Mouse (Mus musculus) layer of hippocampus, postnatal 25 days (tissue): Measurements from ENCODE around the gene Gse1. TPM values are rescaled to one million over a fixed set of nuclear protein-coding genes. Genes with fewer than 3 reads are reported as not detected.

Experiments
- DNase-seq, 2 experiments: peaks; one replicate each; pipeline ENCODE4 v3.0.0; 2022; ENCODE audit warnings: mixed read lengths in 2 of 2, low spot score in 1 of 2; ENCODE audit errors: extremely low spot score in 1 of 2
- total RNA-seq, 2 experiments: library from RNA; stranded (reverse); gene quantifications; 2 replicates each; pipeline ENCODE4 v1.2.3; 2021

The Gse1 gene
- total RNA-seq, 2 experiments from 2014 or later, result 121 to 145 TPM

DNA sequence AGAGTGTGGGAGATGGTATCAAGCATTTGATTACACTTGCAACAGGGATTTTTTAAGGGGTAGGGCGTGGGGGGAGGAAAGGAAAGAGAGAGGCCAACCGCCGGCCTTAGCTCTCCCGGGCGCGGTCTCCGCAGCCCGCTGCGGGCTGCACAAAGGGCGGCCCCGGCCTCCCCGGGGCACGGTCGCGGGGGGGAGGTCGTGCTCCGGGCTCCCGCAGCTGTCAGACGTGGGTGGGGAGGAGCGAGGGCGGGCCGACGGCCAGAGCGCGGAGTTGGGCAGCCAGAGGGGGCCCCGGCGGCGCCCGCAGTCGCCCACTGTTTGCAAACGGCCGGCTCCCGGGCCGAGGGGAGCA is 259.1 kb downstream of the Gse1 start:
- no peak for DNase-seq

DNA sequence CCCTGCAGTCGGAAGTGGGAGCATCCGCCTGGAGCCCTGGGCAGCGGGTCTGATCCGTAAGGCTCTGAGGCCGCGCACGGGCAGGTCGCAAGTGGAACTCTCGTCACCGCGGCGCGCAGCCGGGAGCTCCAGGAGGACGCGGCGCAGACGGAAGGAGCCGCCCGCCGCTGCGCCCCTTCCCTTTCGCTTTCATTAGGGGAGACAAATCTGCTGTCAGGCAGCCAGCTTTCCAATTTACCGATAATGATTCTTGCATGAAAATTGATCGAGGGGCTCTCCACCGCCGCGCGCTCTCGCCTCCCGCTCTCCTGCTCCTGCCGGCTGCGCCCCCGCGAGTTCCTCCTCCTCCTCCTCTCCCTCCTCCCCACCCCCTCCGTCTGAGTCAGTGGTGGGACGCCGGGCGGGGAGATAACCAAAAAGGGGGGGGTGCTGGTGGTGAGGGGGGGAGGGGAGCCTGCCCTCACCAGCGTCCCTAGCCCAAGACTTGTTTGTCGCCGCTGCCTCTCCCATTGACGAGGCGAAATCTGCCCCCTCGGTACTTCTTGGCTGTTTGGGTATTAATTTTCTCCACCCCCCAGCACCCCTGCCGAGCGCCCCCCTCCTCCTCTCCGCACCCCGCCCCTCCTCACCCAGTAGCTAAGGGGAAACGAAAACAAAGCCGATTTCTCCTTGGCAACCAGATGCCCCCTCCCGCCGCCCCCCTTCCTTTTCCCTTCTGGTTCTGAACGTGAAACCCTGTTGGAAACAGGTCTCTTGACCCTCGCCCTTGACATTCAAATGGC is 259.7 kb downstream of the Gse1 start:
- DNase-seq, result peak; percentile 58 to 73

DNA sequence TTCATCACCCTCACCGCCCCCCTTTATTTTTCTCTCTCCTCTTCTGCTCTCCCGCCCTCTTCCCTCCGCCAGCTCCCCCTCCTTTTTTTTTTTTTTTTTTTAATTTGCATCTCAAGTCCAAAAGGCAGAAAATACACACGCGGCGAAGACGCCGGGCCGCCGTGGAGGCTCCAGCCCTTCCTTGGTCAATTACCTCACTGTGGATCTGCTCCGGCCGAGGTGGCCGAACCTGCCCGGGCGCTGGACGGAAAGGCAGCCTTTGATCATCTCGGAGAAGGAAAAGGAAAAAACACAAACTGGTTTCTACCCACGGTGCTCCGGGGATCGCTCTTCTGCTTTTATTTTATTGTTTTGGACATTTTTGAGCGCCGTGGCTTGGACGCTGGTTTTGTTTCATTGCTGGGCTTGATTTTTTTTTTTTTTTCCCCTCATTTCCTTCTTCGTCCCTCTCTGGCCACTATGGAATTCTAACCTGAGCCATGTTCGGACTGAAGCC is 260.4 kb downstream of the Gse1 start:
- no peak for DNase-seq

DNA sequence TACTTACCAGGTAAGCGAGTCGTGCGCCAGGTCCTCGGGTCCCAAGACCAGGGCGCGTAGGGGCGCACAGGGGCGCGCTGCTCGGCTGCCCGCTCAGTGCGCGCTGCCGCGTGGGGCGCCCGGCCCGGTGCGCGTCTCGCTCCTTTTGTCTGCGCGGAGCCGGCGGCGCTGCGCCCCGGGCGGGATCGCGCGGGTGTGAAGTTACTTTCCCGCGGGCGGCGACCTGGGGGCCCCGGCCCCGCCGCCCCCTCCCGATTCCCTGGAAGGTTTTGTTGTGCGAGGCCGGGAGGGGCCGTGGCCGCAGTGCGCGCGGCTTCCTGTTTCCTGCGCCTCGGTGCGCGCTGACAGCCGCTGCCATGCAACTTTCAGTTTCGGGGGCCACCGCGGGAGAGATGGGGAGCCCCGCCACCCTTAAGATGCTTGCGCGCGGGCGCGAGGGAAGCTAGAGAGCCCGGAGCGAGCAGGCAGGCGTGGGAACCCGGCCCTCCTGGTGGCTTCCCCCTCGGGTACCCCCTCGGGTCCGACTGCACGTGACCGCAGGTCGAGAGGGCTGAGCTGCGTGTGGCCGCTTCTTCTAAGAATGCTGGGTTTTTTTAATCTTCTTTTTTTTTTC is 261.0 kb downstream of the Gse1 start:
- DNase-seq, result peak in 1 of 2 experiments; percentile 51

DNA sequence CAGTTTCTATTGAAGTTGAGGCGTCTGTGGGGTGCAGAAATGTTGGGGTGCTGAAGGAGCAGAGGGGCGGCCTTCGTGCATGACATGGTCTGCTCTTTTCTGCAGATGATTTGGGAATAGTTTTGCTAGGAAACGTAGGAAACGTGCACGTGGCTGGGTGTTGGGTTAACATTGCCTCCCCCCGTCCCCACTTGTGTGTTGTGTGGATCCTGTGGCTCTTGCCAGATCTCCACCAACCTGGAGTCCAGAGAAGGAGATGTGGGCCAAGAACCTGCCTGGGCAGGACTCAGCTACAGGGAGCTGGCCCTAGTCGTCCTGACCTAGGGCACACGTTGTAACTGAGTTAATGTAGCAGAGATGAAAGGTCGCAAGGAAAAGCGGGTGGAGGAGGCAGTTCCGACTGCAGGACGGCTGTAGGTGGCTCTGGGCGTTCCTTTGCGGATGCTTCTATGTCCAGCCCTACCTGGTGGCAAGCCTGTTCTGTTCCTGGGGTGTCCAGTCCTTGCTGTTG is 261.6 kb downstream of the Gse1 start:
- no peak for DNase-seq

DNA sequence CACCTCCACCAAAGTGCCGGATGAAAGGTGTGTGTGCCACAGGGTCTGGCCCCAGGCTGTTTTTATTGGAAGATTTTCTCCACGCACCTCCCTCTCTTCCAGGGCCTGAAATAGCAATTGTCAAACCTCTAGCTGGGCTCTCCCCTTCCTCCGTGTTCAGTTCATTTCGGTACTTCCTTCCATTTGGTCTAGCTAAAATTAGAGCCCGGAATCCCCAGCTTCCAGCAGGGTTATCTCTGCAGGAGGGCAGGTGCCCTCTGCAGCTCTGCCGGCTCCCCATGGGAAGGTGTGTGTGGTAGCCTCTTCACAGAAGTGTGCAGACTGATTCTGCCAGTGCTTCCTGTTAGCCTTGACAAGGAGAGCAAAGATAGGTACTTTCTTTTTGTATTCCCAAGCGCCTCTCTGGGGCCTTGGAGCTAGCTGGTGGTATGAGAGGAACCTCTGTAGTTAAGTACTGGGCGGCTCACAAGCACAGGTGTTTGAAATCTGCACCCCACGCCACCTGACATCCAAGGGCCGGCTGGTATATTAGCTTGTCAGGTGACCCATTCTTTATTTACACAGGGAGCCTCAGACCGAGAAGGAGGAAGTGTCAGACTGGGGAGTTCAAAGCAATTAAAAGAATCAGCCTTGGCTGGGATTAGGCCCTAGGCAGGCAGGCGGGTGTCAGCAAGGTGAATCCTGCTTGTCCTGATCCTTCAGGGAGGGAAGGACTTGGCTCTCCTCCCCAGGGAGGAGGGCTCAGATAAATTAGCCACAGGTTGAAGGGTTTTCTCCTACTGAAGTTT is 262.3 kb downstream of the Gse1 start:
- no peak for DNase-seq

DNA sequence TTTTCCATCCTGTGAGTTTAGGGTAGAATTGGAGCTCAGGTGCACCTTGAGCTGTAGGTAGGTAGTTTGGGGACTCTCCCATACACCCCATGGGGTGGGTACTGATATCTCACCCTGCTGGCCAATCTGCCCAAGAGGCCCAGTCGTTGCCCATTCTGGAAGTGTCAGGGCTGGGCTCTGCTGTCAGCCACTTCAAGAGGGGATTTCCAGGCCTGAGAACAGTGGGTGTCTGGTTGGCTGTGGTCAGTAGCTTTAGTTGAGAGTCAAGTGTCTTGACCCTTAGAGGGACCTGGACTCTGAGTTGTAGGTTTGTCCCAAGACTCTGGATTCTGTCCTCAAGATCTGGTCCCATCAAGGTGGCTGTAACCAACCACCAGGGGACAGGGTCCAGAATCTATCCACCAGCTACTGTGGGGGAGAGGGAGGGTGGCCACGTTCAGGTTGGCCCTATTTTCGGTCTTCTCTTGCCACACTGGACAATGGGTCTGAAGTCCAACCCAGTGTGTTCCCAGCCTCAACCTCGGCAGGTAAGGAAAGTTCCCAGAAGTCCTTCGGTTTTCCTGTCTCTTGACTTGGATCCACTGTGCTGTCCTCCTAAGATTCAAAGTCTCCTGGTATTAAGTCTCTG is 263.0 kb downstream of the Gse1 start:
- no peak for DNase-seq

DNA sequence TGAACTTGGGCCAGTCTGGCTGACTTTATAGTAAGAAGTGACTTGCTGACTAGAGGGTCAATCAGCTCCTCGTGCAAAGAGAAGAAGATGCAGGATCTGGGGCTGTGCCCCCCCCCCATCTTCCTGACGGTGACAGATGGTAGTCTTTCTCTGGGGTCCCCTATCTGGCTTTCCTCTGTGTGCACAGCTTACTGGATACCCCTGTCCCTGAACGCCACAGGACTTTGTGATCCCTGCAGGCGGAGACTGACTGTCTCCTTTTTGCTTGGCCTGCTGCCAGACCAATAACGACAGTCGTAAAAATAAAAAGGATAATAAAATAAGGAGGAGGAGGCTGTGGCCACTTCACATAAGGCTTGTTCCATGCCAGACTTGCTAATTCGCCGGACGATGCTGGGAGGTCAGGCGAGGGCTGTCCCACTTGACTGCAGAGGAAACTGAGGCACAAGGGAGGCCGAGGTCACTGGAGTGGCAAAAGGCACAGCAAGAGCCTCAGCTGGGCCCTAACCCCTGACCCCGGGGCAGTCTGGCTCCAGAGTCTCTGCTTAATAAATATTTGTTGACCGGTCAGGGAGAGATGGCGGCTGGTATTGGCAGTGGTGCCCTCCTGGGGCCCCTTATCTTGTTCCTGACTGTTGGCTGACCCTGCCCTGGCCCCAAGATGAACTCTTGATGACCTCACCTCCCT is 264.1 kb downstream of the Gse1 start:
- DNase-seq, result no peak

DNA sequence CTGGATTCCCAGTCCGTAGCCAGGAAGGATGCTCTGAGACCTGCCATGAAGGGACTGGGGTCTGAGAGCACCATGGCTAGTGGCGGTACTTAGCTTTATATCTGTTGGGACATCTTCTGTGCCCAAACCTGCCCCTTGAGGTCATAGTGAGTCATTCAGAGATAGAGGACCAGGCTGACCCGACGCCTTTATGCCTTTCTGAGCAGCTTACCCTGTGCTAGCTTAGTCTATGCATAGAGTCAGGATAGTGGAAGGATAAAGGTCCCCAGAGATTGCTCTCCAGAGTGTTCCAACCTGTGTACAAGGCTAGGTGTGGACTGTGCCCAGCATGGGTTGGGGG is 264.6 kb downstream of the Gse1 start:
- DNase-seq, result no peak

DNA sequence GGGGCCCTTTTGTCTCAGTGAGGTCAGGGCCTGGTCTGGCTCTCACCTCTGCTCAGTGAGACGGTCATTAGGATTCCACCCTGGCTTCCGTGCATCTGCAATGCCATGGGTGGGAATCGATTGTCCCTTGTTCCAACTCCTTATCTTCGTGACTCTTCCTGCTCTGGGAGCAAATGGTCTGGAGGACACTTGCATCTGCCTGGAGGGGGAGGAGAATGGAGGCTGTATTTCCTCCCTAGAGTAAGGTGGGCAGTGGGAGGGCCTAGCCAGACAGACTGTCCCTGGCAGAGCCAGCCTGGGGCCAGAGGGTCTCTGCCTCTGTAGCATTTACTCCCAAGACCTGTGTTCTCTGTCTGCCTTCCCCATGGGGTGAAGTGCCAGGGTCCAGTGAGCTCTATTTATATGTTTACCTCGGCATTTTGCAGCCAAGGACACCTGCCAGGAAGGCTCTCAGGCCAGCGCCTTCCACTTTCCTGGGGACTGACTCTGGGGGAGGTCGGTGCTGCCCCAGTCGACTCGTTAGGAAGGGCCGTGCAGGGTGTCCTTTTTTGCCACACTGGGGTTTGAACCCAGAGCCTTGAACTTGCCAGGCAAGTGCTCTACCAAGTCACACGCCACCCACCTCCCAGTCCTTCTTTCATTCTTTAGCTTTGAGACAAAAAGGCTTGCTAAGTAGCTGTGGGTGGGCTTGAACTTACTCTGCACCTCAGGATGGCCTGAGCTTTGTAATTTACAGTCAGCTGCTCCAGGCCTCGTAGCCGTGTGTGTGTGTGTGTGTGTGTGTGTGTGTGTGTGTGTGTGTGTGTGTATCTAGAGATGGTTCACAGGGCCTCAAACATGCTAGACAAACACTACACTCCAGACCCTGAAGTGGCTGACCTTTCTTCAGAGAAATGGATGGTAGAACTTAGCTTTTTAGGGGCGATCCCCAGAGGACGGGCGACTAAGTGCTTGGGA is 265.5 kb downstream of the Gse1 start:
- no peak for DNase-seq

DNA sequence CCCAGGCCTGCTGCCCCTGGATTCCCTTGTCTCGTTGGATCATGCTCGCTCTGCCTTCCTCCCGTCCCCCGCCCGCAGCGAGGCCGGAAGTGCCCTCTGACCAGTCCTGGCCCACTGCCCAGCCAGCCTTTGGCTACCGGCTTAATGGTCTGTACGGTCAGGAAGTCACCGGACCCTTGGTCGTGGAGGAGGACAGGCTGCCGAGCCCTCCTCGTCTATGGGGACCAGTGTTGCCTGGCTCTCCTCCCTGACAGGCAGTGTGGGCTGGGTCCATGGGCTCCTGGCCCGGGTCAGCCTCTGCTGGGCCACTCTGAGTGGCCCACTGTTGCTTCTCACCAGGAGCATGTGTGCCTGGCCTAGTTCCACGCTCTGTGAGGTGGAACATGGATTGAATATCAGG is 266.6 kb downstream of the Gse1 start:
- DNase-seq, result no peak

DNA sequence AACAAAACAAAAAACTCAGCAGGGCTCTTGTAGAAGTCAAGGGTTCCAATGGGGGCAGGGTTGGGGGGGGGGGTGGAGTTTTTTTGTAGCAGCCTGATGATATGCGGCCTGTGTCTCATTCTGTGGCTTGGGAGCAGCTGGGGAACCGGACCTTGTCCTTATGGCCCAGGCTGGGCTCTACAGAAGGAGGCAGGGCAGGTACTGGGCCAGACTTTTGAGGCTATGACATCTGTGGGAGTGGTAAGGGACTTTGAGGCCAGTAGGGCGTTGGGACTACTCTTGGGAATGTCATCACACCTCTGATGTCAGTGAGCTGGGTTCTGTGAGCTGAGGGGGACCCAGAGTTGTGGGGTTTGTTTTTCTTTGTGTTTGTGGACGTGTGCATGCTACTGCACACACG is 267.2 kb downstream of the Gse1 start:
- DNase-seq, result no peak

DNA sequence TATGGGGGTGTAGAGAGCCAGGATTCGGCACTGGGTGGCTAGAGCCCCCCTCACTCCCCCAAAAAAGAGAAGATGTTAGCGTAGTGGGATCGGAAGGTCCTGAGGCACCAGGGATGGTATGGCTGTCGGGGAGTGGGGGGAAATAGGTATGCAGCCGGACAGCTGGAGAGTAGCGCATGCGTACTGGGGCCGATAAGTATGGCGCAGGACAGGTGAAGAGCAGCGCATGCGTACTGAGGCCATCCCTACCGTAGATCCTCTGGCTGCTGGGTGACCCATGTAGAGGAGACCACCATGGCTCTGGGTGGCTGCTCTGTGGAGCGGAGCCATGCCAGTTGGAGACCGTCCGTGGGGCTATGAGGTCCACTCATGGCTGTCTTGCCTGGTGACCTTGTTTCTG is 268.2 kb downstream of the Gse1 start:
- DNase-seq, result no peak

DNA sequence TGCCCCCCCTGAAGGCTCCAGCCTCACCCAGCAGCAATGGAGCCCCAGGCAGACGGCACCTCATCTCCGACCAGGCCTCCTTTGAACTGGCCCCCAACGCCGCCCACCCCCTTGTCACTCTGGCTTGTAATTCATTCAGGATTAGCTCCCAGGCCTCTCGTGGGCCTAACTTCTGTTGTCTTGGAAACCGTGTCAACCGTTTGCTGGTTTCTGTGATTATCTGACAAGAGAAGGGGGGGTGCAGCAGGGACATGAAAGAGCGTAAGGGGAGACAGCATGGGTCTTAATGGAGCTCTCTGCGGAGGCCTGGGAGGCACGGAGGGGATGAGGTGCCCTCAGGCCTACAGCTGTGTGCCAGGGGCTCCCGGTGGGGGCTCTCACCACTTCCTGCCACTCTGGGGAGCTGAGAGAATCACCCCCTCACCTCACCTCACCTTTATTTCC is 269.3 kb downstream of the Gse1 start:
- no peak for DNase-seq

DNA sequence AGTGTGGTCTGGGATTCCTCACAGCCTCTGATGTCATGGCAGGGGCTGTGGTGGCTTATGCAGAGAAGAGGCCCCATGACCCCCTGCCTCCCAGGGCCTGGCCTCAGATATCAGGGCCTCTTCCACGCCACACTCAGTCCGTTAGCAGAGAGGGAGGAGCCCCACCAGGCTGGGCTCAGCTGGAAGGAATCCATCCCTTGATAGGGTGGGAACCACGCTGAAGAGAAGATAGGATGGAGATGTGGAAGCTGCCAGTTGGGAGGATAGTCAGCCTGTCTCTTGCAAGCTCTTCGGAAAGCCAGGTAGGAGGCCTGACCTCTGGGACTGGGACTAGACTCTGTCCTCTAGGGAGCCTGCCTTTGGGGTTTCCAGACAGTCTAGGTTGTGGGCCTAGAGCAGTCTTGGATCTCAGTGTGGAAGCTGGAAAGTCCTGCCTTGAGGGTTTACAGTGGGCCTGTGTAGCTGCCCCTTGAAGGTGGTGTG is 270.1 kb downstream of the Gse1 start:
- no peak for DNase-seq

DNA sequence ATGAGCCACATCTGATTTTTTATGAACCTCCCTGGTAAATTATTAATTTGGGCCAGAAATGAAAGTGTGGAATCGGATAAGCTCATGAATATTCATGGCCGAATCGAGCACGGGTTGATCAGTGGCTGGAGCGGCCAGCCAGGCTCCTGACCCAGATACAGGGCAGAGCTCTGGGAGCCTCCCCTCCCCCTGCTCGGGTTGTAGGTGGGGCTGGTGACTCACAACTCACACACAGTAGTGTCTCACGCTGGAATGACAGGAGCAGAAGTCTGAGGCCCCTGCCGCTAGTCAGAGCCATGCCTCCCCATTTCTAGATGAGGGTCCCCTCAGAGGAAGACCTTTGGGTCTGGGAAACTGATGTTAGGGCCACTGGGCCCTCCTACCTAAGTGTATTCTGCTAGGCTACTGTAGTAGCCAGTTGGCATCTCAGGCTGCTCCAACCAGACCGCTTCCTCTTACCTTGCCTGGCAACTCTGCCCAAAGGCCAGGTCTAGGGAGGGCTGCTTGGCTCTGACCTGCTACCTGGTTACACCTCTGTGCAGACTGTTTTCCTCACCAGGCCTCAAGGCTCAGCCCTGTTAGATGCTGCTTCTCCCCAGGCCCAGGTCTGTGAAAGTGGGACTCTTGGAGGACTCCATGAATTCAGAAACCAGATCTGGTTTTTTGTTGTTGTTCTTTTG is 270.8 kb downstream of the Gse1 start:
- no peak for DNase-seq

DNA sequence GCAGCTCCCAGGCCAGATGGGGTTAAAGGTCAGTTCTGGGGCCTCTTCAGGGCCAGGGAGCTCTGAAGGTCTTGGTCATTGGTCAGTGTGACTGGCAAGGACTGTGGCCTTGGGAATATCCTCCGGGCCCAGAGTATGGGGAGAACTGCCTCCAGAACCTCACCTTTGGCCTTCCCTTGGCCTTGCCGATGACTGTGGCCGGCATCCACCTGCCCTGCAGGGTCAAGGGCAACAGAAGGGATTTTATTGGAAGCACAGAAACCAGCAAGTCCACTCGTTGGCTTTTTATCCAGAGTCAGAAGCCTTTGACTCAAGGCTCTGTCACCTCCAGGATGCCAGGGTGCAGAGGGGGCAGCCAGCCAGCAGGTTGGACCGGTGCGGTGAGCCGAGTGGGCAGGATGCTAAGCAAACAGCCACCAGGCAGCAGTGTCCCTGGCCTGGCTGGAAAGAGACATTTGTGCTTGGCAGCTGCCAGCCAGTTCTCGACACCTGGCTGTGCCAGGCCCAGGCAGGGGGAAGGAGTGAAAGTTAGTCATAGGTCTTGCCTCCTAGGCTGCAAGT is 272.5 kb downstream of the Gse1 start:
- DNase-seq, result no peak

DNA sequence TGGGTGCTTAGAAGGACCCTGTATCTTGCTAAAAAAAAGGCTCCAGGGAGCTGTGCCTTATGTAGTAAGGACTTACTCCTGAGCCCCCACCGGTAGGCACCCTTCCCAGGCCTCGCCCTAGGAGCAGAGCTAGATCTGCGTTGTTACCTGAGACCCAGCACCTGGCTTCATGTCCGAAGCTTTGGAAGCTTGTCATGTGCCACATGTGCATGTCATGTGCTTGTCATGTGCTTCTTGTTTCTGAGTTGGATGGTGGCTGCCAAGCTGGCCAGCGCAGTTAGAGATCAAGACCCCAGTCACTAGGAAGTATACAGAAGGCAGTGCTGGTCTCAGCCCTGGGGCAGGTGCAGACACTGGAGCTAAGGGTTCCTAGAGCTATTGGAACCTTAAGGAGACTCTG is 273.2 kb downstream of the Gse1 start:
- no peak for DNase-seq
